Mouse (Mus musculus) limb, embryonic 13.5 days (tissue): ENCODE results near the gene Atp5e. TPM values are rescaled to one million over a fixed set of nuclear protein-coding genes. Genes with fewer than 3 reads are reported as not detected.

ENCODE experiments used
- ATAC-seq: fragments of 200-750 bp; cut with Nextera tagmentation; 2 replicates; pipeline ENCODE4 v1.8.0; 2017; ENCODE audit warnings: low read depth, moderate number of reproducible peaks, moderate TSS enrichment; ENCODE audit not compliant: low FRiP score
- H3K27ac ChIP-seq: fragments of 300-500 bp; sonication (generic); 2 replicates; pipeline ENCODE4 v1.5.1; 2015; ENCODE audit warnings: inconsistent platforms, mild to moderate bottlenecking, moderate library complexity
- H3K27me3 ChIP-seq: fragments of 300-500 bp; sonication (generic); 2 replicates; pipeline ENCODE4 v1.6.1; 2015; ENCODE audit warnings: mild to moderate bottlenecking, inconsistent platforms
- H3K36me3 ChIP-seq: fragments of 300-500 bp; sonication (generic); 2 replicates; pipeline ENCODE4 v1.6.1; 2015; ENCODE audit warnings: inconsistent platforms, mild to moderate bottlenecking, moderate library complexity
- H3K4me1 ChIP-seq: fragments of 300-500 bp; sonication (generic); 2 replicates; pipeline ENCODE4 v1.6.1; 2015; ENCODE audit warnings: inconsistent platforms
- H3K4me2 ChIP-seq: fragments of 300-500 bp; sonication (generic); replicated peaks from 2 replicates; pipeline ENCODE4 v1.6.1; 2015; ENCODE audit warnings: inconsistent platforms, mild to moderate bottlenecking, moderate library complexity
- H3K4me3 ChIP-seq: fragments of 300-500 bp; sonication (generic); 2 replicates; pipeline ENCODE4 v1.5.1; 2015; ENCODE audit warnings: moderate library complexity, mild to moderate bottlenecking, inconsistent platforms
- H3K9ac ChIP-seq: fragments of 300-500 bp; sonication (generic); 2 replicates; pipeline ENCODE4 v1.6.1; 2015; ENCODE audit warnings: mild to moderate bottlenecking, inconsistent platforms
- H3K9me3 ChIP-seq: fragments of 300-500 bp; sonication (generic); 2 replicates; pipeline ENCODE4 v1.6.1; 2016; ENCODE audit warnings: inconsistent platforms
- WGBS: fragments of 180-500 bp; shearing (Covaris S2); methylation state at CpG from one replicate; pipeline ENCODE4 v1.1.7; 2015; 5-methylcytosine and 5-hydroxymethylcytosine counted together
- polyA plus RNA-seq: library from polyadenylated mRNA; unstranded; fragments of >200 nt; fragmentation: Nextera tagmentation; extraction: Ambion mirVana; gene quantifications from 2 replicates; pipeline ENCODE4 v1.2.1, GENCODE M21; 2015

Atp5e gene
- polyA plus RNA-seq: 765 and 779 TPM in 2 replicates

DNA sequence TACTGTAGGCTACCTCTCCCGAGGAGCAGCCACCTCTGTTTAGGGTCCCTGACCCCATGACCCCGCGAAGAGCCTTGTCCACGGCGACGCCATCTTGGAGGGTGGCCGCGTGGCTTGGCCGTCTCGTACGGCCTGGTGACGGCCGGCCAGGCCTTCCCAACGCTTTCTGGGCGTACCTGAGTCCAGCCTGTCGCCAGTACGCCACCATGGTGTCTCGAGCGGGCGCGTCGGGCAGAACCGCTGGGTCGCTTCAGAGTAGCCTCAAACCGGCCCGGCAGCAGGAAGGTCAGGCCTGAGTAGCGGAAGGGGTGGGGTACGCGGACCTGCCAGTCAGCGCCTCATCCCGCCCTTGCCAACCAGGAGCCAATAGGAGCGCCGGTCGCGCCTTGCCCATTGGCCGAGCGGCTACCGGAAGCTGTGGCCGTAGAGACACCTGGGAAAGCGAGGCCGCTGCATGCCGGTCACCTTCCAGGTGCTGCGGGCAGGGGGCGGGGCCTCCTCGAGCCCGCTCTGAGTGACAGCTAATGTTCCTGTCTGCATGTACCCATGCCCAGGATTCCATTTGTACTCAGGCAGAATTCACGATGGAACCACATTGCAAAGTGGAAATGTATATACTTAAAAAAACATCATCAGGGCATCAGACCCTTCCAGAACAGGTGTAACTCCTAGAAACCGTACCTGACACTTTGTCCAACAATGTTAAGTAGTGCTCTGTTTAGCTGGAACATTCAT is at the start of gene Atp5e:
Gene Atp5e, minus strand, starts transcription at position 317 of the 735 bp plus-strand sequence.
- no peak within 1 kb of the TSS; the same call in 1 of the 2 replicates for H3K27ac ChIP-seq
- no peaks in the 10 kb centered on the region for H3K9me3 ChIP-seq
- peak within 1 kb of the TSS; percentile 97 for H3K4me2 ChIP-seq
- peak; percentile 99 for ATAC-seq
- peak within 1 kb of the TSS; percentile 83 for H3K9ac ChIP-seq
- H3K4me3 ChIP-seq: peak within 1 kb of the TSS; percentile 87
- WGBS: 2% methylated on average over 48 of the region's 48 CpGs
- H3K36me3 ChIP-seq: peaks cover 65% of the 10 kb centered on the region
- no peaks in the 10 kb centered on the region for H3K27me3 ChIP-seq
- peaks cover 14% of the 10 kb centered on the region for H3K4me1 ChIP-seq

DNA sequence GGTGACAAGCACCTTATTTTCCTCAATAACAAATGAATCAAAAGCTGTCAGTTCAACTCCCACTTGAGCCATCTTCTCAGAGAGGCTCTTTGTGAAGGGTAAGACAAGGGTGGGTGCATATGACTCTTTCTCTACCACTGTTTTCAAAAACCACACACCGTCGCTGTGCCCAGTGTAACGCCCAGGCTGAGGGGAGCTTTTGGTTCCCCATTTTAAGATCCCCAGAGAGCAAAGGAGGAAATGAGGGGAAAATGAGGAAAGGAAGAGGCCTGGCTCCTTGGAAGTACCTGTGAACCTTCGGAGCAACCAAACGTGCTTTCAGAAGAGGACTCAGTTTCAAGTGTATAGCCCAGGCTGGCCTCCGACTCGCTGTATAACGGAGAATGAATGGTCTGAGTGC is 45.9 kb upstream of the Atp5e start:
- no peak overlapping the region for H3K4me2 ChIP-seq
- 76% methylated on average over 8 of the region's 8 CpGs for WGBS
- no peak overlapping the region for H3K27ac ChIP-seq
- H3K9me3 ChIP-seq: no peaks in the 10 kb centered on the region
- H3K4me3 ChIP-seq: no peak overlapping the region
- no peaks in the 10 kb centered on the region for H3K4me1 ChIP-seq
- H3K36me3 ChIP-seq: no peaks in the 10 kb centered on the region
- no peaks in the 10 kb centered on the region for H3K27me3 ChIP-seq
- H3K9ac ChIP-seq: no peak overlapping the region
- no peak for ATAC-seq

DNA sequence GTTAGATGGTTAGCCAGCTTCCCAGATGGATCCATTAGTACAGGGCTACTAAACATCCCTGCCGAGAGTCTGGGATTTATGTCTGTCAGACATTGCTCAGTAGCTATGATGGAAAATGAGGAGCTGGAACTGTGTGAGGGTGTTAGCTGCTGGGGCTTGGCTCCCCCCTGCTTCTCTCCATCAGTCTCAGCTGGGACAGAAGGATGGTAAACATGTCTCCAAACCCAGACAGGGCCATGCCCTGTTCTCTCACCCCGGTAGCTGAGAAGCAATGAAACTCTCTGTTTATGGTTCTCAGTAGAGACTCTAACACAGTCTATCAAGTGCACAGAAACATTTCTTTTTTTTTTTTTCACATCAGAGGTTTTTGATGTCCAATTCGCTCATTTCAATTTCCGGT is 44.1 kb upstream of the Atp5e start:
- Histone ChIP-seq H3K9me3 (no peaks in the 10 kb centered on the region), H3K4me1 (peaks cover 3% of the 10 kb centered on the region; the same call in 1 of the 2 replicates), H3K27me3 (no peaks in the 10 kb centered on the region), H3K9ac (no peak overlapping the region), H3K36me3 (no peaks in the 10 kb centered on the region), H3K4me2 (no peak overlapping the region), H3K4me3 (no peak overlapping the region), H3K27ac (no peak overlapping the region)
- WGBS: 67% methylated on average over 4 of the region's 4 CpGs
- no peak for ATAC-seq

DNA sequence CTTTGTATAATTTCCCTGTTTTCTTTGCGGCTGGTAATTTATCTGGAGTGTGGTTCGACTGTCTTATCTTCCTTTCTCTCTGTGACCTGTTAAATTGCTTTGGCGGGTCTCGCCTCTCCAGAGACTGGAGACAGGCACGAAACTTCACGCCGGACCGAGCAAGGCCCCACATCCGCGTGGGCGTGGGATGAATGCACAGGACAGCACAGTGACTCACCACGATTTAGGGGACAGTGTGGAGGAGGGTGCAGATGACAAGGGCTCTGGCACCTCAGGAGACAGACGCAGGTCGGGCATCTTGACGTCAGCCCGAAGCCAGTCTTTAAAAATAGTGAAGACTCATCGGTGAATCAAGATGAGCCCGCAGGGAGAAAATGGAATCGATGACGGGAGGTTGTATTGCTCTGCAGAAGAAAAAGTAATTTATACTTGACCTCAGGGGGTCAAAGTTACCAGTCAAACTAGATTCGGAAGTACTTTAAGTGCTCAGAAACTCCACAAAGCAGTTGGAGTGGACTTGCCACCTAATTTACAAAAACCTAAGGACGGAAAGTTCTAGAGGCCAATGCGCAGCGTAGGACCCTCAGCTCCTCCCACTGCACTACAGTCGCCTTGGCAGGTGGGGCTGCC is 39.0 kb upstream of the Atp5e start:
- ATAC-seq: no peak
- Histone ChIP-seq H3K4me3 (no peak overlapping the region), H3K4me2 (no peak overlapping the region), H3K27ac (no peak overlapping the region), H3K9ac (no peak overlapping the region), H3K9me3 (no peaks in the 10 kb centered on the region), H3K27me3 (no peaks in the 10 kb centered on the region), H3K36me3 (no peaks in the 10 kb centered on the region), H3K4me1 (peaks cover 19% of the 10 kb centered on the region)
- 80% methylated on average over 25 of the region's 25 CpGs for WGBS

DNA sequence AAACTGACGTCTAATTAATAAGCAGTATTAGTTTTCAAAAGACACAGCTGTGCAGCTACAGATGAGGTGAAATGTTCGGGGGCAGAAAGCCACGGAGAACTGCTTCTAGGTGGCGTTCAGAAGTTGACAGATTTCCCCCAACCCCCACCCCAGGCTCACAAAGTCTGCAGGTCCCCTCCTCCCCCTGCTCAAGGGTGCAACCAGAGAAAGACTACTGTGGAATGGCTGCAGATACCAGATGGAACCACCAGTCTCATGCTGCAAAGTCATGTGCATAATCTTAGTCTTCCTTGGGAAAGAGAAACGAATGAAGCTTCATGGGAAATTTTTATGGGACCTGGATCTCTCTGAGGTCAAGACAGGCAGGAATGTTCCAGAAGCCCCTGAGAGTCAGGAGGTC is 38.4 kb upstream of the Atp5e start:
- Histone ChIP-seq H3K4me3 (no peak overlapping the region), H3K9ac (no peak overlapping the region), H3K27me3 (no peaks in the 10 kb centered on the region), H3K36me3 (no peaks in the 10 kb centered on the region), H3K27ac (no peak overlapping the region), H3K4me2 (no peak overlapping the region), H3K9me3 (no peaks in the 10 kb centered on the region), H3K4me1 (peaks cover 19% of the 10 kb centered on the region)
- WGBS: 28% methylated on average over 5 of the region's 5 CpGs
- no peak for ATAC-seq

DNA sequence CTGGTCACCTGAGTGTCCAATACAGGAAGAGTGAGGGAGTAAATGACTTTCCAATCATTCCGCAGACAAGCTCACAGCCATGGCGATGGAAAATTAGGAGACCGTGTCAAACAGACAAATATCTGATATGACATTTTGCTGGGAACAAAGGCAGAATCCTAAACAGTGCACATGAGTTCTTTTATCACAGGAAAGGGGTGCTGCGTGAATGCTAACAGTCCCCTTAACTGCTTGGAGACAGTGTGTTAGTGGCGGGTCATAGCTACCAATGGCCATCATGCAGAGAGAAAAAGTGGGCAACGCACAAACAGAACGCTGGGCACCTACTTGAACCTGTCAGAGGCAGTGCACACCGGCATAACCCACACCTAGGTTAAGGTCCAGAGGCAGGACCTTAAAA is 37.6 kb upstream of the Atp5e start:
- no peak overlapping the region for H3K9ac ChIP-seq
- no peak overlapping the region for H3K27ac ChIP-seq
- H3K36me3 ChIP-seq: no peaks in the 10 kb centered on the region
- 73% methylated on average over 8 of the region's 8 CpGs for WGBS
- no peaks in the 10 kb centered on the region for H3K27me3 ChIP-seq
- H3K4me3 ChIP-seq: no peak overlapping the region
- no peak for ATAC-seq
- H3K9me3 ChIP-seq: no peaks in the 10 kb centered on the region
- H3K4me2 ChIP-seq: no peak overlapping the region
- peaks cover 19% of the 10 kb centered on the region for H3K4me1 ChIP-seq

DNA sequence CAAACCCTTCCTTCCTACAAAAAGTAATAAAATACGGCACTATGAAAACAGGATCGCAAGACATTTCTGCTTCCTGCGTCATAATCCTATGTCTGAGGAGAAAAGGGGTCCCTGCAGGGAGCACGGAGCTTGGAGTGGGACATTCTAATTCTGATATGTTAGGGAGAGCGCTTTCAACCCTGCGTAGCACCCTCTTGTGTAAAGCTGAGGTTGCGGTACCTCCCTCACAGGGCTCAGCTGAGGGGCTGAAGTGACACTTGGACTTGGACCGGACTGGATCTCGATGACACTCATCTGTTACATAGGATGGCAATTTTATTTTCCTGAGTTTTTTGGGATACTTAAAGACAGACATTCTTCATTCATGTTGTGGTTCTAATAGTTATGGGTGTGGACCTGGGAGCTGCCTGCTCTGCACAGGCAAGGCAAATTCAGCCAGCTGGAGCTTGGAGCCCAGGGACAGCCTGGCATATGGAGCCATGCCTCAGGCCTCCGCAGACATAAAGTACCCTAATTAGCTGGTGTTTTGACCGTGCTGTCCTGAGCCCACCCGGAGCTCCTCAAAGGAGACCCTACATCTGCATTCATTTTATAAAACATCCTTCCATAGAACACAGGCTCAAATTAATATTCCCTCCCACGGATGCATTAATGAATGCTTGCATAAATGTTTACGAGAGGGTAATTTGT is 37.1 kb upstream of the Atp5e start:
- H3K27ac ChIP-seq: no peak overlapping the region
- no peak for ATAC-seq

DNA sequence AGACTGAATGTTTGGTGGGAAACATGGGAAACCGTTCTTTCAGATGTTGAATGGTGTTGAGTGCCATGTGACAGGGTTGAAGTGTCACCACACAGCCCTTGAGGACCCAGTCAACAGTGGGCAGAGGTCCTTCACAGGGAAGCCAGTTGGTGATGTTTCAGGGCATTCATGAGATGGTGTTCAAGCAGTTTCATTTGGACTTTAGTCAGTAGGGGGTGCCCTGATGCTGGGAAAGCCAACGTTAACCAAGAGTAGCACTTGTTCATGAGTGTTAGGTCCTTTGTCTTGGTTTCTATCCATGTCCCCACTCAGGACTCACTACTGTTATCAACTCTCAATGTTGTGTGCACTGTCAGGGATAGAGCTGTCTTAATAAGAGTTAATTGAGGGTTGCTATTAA is 29.0 kb upstream of the Atp5e start:
- Histone ChIP-seq H3K4me1 (no peaks in the 10 kb centered on the region), H3K27ac (no peak overlapping the region), H3K9me3 (no peaks in the 10 kb centered on the region), H3K27me3 (no peaks in the 10 kb centered on the region), H3K36me3 (no peaks in the 10 kb centered on the region), H3K4me3 (no peak overlapping the region), H3K9ac (no peak overlapping the region), H3K4me2 (no peak overlapping the region)
- no peak for ATAC-seq
- 76% methylated on average over 2 of the region's 2 CpGs for WGBS

More for the DNA sequence above, 37.1 kb upstream of the Atp5e start:
- WGBS: 57% methylated on average over 14 of the region's 14 CpGs
- Histone ChIP-seq H3K9ac (no peak overlapping the region), H3K4me2 (no peak overlapping the region), H3K4me1 (peaks cover 19% of the 10 kb centered on the region), H3K36me3 (no peaks in the 10 kb centered on the region), H3K4me3 (no peak overlapping the region), H3K9me3 (no peaks in the 10 kb centered on the region), H3K27me3 (no peaks in the 10 kb centered on the region)

DNA sequence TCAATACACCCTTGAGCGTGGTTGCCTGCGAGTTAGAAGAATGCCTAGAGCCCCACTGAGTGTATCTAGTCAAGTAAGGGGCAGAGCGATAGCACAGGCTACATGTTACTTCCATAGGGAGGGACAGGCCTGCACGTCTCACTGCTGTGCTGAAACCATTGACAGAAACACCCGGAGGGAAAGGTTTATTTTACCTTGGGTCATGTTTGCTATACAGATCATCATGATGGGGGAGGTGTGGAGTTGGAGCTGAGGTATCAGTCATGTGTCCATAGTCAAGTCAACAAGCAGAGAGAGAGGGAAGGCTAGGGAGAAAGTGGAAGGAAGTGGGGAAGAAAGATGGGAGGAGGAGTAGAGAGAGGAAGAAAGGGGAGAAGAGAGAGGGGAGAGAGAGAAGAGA is 23.1 kb upstream of the Atp5e start:
- Histone ChIP-seq H3K9me3 (no peaks in the 10 kb centered on the region), H3K27me3 (no peaks in the 10 kb centered on the region), H3K4me3 (no peak overlapping the region), H3K4me2 (no peak overlapping the region), H3K27ac (no peak overlapping the region), H3K36me3 (no peaks in the 10 kb centered on the region), H3K9ac (no peak overlapping the region), H3K4me1 (no peaks in the 10 kb centered on the region)
- no peak for ATAC-seq
- 88% methylated on average over 5 of the region's 5 CpGs for WGBS

DNA sequence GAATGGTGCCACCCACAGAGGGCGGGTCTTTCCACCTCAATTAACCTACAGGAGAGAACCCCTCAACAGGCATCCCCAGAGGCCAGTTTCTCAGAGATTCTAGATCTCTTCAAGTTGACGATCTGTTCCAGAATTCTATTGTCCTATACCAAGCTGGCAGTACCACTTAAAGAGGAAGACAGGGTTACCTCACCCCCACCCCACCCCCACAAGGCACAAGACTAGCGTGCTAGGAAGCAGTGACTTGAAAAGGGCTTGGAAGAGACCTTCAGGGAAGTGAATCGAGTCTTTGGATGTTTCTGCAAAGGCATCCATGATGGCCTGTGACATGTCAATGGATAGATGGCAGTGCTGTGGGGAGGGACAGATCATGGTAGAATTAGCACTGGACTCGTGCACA is 14.8 kb upstream of the Atp5e start:
- Histone ChIP-seq H3K36me3 (no peaks in the 10 kb centered on the region), H3K4me1 (no peaks in the 10 kb centered on the region), H3K27ac (no peak overlapping the region), H3K27me3 (no peaks in the 10 kb centered on the region), H3K4me3 (no peak overlapping the region), H3K4me2 (no peak overlapping the region), H3K9me3 (no peaks in the 10 kb centered on the region), H3K9ac (no peak overlapping the region)
- 77% methylated on average over 5 of the region's 5 CpGs for WGBS
- no peak for ATAC-seq

DNA sequence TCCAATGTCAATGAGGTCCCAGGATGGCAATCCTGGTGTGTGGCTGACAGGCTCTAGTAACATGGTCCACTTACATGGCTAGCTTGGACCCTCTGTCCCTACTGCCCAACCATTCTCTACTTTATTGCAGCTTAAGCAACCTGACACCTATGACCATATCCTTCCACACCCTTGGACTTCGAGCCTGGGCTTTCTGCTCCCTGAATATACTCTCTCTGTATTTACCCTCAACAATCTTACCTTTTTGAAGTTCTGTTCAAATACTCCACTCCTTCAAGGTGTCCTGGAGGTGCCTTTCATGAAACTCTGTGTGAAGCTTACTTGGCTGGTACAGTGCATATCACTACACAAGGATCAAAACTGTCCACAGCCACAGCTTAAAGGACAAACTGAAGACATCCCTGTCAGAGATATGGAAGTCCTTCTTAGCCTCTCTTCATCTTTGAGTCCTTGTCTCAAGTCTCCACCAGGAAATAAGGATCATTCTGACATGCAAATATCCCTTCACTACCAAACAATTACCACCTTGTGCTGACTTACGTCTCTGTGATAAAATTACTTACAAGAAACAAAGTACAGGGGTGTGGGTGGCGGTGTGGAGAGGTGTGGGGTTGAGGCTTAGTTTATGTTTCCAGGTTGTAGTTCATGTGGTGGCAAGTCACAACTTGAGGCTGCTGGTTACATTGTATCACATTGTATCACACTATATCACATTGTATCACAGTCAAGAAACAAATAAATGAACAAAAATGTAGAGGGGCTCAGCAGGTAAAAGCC is 13.8 kb upstream of the Atp5e start:
- no peak overlapping the region for H3K4me3 ChIP-seq
- no peaks in the 10 kb centered on the region for H3K36me3 ChIP-seq
- WGBS: 72% methylated on average over 3 of the region's 3 CpGs
- H3K4me1 ChIP-seq: peaks cover 4% of the 10 kb centered on the region
- no peak for ATAC-seq
- H3K27ac ChIP-seq: no peak overlapping the region
- H3K4me2 ChIP-seq: no peak overlapping the region
- H3K9me3 ChIP-seq: no peaks in the 10 kb centered on the region
- H3K27me3 ChIP-seq: no peaks in the 10 kb centered on the region
- no peak overlapping the region for H3K9ac ChIP-seq

DNA sequence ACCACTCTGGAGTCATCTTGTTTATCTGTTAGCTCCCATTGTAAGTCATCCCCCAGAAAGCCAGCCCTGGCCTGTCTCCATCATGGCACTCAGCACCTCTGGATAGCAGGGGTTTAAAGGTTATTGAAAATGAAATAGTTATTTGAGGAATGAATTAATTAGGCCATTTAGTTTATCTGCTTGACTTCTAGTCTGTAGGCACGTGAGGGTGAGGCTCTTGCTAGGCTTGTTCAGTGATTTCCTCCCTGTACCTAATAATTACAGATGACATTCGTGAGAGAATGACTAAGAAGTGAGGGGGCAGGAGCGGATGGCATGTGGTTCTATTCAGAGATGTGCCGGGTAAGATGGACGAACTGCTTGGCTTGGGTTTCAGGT is 9.6 kb upstream of the Atp5e start:
- H3K4me2 ChIP-seq: peak overlapping the region; percentile 82
- no peak; the same call in 1 of the 2 replicates for ATAC-seq
- H3K27ac ChIP-seq: peak overlapping the region; percentile 73
- WGBS: 68% methylated on average over 5 of the region's 5 CpGs
- H3K36me3 ChIP-seq: peaks cover 30% of the 10 kb centered on the region
- peak overlapping the region; percentile 67 for H3K9ac ChIP-seq
- no peaks in the 10 kb centered on the region; the same call in 1 of the 2 replicates for H3K9me3 ChIP-seq
- peaks cover 9% of the 10 kb centered on the region for H3K4me1 ChIP-seq
- no peaks in the 10 kb centered on the region for H3K27me3 ChIP-seq
- peak overlapping the region; percentile 79 for H3K4me3 ChIP-seq
